Mouse (Mus musculus): ENCODE measurements at regions not wholly inside any gene's neighbourhood (a gene's known extent, or its start where the extent isn't known, plus 50 kb on each side); places are given as distances from the start of the nearest gene placed in this dataset.
A peak's percentile ranks its signal among the peaks of the same experiment; 100 is the strongest.

GRCm38 (mm10) chr1:125307223-125307622 is 128.3 kb downstream of the Actr3 start:
- no peak for DNase-seq (ENCODE audit: inconsistent age in 2 of 2, low spot score in 1 of 2)

DNA sequence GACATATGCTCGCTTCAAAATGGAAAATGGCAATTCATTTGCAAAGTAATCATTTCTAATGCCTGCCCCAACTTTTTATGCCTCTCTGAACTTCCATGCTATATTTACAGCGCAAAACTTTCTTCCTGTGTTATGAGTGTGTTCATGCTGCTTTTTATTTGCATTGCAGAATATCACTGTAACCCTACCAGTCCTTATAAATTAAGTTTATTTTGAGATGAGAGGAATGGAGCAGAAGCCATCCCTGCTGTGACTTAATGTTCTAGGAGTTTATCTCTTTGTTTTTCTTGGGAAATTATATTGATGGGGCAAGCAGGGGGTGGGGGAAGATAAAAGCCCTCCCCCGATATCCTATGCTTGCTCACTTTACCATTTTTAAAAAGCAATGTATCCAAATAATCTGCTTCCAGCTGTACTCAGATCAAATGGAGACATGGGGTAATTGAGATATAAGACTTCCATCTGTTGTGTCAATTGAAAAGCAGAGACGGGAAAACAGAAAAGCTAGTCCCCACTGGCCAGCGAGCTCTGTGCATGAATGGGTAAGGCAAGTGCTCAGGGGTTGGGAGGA is 136.9 kb downstream of the Actr3 start:
- DNase-seq (ENCODE audit: inconsistent age in 2 of 2, low spot score in 1 of 2), result no peak

DNA sequence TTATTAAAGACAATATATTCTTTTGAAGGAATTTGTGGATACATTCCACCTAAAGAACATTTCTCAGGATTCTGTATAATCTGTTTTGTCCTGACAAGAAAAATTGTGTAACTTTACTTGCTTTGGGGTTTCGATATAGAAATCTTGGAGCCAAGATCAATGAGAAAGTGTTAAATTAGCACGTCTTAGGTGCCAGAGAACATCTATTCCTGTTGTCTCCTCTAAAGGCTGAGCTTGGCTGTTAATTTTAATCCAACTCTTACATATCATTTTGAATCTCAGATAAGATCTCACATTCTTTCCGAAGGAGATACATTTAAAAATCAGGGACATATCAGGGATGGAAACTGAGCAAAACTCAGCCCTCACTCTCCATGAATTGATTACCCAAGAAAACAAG is 139.9 kb downstream of the Actr3 start:
- DNase-seq (ENCODE audit: inconsistent age in 2 of 2, low spot score in 1 of 2), result no peak

- DNase-seq (ENCODE audit: inconsistent age in 2 of 2, low spot score in 1 of 2), result no peak
Observed at GRCm38 (mm10) chr1:125290320-125291021, 145.1 kb downstream of the Actr3 start.

DNA sequence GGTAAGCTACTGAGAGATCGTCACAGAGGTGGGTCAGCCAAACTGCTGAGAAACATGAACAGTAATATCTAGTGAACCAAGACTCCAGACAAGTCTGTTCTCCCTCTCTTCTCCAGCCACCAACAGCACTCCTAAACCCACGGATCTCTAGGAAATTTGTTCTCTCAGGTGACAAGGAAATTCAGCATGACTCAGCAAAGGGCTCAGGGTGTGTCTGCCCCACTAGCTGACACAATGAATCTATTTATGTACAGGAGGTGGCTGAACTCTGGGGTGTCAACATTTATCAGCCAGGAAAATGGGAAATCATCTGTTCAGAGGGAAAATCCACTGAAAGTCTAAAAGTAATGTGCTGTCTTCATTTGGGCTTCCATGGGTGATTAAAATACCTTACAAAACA is 149.2 kb downstream of the Actr3 start:
- no peak for DNase-seq (ENCODE audit: inconsistent age in 2 of 2, low spot score in 1 of 2)

DNA sequence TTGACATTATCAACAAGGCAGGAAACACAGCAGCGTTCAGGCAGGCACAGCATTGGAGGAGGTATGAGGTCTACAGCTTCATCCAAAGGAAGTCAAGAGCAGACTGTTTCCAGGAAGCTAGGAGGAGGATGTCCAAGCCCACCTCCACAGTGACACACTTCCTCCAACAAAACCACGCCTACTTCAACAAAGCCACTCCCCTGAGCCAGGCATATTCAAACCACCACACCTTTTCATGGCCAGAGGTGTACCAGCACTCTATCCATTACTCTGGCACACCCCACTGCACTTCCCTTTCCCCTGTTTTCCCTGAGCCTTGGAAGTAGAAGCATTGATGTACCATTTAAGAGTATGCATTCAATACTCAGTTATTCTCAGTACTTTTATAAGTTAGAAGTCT is 150.8 kb downstream of the Actr3 start:
- no peak for DNase-seq (ENCODE audit: inconsistent age in 2 of 2, low spot score in 1 of 2)

DNA sequence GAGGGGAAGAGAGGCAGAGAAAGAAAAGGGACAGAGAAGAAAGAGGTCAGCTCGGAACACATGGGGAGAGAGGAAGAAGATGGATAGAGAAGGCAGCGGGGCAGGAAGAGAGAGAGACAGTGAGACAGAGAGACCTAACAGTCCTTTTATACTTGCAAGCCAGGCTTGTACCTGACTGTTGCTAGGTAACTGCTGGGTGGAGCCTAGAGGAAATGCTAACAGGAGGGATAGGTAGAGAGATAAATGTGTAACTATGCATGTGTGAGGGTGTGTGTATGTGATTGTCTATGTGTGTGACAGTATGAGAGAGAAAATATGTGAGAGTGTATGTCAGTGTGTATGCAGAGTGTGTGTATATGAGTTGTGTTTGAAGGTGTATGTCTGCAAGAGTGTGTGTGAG is 161.8 kb downstream of the Actr3 start:
- no peak for DNase-seq (ENCODE audit: inconsistent age in 2 of 2, low spot score in 1 of 2)

- DNase-seq (ENCODE audit: inconsistent age in 2 of 2, low spot score in 1 of 2), result no peak
Observed at GRCm38 (mm10) chr1:125263684-125264083, 171.8 kb downstream of the Actr3 start.

DNA sequence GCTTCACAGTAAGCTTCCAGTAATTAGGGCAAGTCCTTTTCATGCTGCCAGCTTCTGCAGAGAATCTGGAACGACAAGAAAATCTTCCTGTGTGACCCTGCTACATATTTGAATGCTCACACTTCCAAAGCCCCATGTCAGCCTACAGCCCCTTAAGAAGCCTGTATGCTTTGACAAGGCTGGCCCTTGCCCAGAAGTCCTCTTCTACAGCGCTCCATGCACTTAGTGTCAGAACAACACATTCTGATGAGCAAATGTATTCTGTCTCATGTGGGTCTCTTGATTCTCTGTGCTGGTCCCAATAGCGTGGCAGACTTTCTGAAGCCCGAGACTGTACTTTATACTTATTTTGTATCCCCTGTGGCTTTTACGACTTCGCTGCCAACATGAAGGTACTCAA is 172.5 kb downstream of the Actr3 start:
- DNase-seq (ENCODE audit: inconsistent age in 2 of 2, low spot score in 1 of 2), result no peak

DNA sequence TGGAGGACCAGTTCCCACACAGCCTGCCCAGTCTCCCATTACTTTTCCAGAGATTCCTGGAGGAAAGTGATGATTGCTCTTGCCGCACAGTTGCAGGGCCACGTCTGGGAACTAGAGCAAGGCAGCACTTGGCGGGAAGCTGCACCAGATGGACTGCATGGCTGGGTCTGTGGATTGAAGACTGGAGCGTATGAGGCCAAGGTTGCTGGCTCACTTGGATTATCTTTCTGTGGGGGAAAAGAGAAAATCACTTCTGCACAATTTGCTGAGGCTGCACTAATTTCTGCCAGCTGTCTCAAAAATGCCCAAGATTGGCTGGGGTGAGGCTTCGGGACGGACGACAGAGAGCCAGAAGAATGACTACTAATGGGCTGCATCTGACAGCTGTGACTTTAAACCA is 193.2 kb downstream of the Actr3 start:
- no peak for DNase-seq (ENCODE audit: inconsistent age in 2 of 2, low spot score in 1 of 2)

DNA sequence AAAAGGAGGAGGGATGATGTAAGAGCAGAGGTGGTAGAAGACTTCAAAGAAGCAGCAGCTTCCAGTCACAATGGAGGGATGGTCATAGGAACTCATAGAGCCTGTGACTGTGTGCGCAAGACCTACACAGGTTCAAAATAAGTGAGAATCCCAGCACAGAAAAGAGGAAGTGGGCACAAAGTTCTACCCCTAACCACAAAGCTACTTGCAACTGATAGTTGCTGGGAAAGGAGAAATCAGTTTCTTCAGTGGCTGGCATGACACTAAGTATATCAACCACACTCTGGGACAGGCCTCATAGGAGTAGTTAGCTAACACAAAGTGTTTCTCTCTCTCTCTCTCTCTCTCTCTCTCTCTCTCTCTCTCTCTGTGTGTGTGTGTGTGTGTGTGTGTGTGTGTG is 193.8 kb downstream of the Actr3 start:
- DNase-seq (ENCODE audit: inconsistent age in 2 of 2, low spot score in 1 of 2), result no peak

- DNase-seq (ENCODE audit: inconsistent age in 2 of 2, low spot score in 1 of 2), result no peak
Observed at GRCm38 (mm10) chr1:125237595-125237988, 197.9 kb downstream of the Actr3 start.

GRCm38 (mm10) chr1:125236948-125237594 is 198.5 kb downstream of the Actr3 start:
- peak; percentile 16 to 57 for DNase-seq (ENCODE audit: inconsistent age in 2 of 2, low spot score in 1 of 2)

DNA sequence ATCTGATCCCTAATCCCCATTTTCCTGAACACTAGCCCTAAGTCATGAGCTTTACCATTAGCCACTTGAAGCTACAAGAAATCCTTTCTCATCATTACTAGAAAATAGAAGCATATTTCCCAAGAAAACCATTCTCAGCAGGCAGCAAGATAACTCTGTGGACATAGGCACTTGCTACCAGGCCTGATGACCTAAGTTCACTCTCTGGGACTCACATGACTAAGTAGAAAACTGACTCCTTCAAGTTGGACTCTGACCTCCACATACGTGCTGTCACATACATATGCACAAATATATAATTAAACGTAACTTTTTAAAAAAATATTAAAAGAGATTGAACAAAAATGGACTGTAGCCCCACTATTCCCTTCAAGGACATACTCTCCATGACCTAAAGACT is 200.8 kb downstream of the Actr3 start:
- DNase-seq (ENCODE audit: inconsistent age in 2 of 2, low spot score in 1 of 2), result no peak

DNA sequence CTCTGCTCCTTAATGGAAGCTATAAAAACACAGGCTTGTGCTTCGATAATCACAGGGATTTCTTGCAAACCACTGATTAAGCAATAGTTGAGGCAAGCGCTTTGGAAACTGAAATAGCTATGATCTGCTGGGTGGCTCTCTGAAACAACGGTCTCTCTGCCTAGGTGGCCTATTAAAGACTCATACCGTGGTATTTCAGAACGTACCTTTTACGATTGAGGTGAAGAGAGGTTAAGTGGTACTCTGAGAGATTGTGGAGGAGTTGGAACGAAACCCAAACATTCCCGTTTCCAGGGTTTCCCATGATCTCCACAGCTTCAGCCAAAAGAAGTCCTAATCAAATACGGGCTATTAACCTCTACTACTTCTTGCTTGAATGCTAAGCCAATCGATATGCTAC is 212.2 kb downstream of the Actr3 start:
- DNase-seq (ENCODE audit: inconsistent age in 2 of 2, low spot score in 1 of 2), result no peak

DNA sequence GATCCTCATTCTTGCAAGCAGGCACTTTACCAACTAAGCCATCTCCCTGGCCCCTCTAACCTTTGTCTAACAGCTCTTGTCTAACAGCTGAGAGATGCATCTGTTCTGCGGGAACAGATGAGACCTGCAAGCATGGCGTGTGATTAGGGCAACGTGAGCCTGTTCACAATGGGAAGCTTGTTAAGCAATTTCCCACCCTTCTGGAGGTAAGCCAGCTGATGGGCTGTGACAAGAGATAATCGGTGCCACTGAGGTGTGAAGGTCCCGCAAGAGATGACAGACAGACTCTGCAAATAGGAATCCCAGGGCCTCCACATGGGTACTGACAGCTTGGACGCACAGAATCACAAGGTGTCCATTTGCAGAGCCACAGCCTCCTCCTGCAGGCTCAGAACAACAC is 219.3 kb downstream of the Actr3 start:
- no peak for DNase-seq (ENCODE audit: inconsistent age in 2 of 2, low spot score in 1 of 2)

DNA sequence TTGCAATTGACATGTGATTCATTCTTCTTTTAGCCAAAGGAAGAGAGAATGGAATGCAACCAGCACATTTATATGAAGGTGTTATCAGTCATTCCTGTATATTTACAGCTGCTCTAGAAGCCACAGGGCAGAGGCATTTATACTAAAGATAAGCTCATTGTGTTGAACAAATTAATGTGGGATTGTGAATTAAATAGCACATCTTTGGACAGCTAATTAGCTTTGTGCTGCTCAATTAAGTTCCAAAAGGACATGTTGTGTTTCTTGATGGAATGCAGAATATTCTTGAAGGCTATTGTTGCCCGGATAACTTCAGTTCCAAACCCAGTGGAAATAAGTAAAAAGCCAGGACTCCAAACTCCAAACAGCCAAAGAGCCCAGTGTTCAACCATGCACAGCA is 248.4 kb downstream of the Actr3 start:
- DNase-seq (ENCODE audit: inconsistent age in 2 of 2, low spot score in 1 of 2), result no peak

- DNase-seq (ENCODE audit: inconsistent age in 2 of 2, low spot score in 1 of 2), result no peak
Observed at GRCm38 (mm10) chr1:125176124-125176937, 259.2 kb downstream of the Actr3 start.

DNA sequence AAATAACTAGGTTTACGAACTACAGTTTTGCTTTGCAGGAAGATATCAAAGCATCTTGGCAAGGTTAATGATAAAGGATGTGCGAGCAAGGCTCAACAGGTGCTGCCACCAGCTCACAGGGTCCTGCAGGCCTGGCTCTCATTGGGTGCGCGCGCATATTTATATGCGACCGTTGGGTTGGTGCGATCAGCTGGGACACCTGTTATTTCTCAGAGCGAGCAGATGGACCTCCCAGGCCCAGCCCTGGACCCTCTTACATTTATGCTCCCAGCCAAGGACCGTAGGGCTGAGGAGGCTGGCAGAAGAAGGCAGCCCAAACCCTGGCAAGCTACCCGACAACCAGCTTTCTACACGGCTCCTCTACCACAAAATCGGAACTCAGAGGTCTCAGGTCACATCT is 260.8 kb downstream of the Actr3 start:
- no peak for DNase-seq (ENCODE audit: inconsistent age in 2 of 2, low spot score in 1 of 2)

DNA sequence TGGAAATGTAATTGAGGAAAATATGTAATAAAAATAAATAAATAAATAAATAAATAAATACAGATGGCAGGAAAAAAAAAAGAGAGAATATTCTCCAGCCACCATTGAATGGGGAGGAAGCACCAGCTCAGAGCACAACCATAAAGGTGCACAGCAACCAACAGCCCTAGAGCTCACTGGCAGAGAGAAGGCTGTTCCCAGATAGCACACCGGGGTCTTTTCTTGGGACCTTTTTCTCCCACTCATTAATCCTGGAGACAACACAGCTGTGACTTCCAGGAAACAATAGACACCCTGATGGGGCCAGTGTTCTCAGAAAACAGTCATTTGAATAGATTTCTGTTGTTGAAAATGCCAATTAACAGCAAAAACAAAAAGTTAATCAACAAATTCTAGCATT is 263.1 kb downstream of the Actr3 start:
- DNase-seq (ENCODE audit: inconsistent age in 2 of 2, low spot score in 1 of 2), result no peak

DNA sequence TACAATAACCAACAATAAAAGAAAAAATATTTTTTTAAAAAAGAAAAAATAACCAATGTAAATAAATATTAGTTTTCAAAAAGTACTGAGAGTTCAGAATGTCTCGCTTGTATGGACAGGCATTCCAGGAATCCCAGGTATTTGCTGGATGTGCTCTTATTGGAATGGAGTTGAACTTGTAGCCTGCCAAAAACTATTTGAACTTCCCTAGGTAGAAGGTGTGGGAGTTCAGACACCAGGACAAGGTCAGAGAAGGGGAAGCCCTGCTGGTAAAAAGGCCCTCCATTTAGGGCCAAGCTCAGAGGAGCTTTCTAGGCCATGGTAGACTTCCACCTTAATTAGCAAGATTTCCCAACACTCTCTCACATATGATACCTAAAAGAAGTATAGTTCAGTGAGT is 270.3 kb downstream of the Actr3 start:
- DNase-seq (ENCODE audit: inconsistent age in 2 of 2, low spot score in 1 of 2), result no peak

- peak in 1 of 2 experiments; percentile 34 for DNase-seq (ENCODE audit: inconsistent age in 2 of 2, low spot score in 1 of 2)
Observed at GRCm38 (mm10) chr1:125158481-125158880, 277.0 kb downstream of the Actr3 start.
